Mouse (Mus musculus) spleen, adult 2 months (tissue): ENCODE data around the gene Shoc2.

Source experiments
- CTCF ChIP-seq: fragments of 200-500 bp; IDR thresholded peaks from 2 replicates; pipeline ENCODE4 v1.5.1; 2011; ENCODE audit warnings: mild to moderate bottlenecking, inconsistent platforms; ENCODE audit not compliant: insufficient read depth, insufficient read length, insufficient replicate concordance; ENCODE audit errors: extremely low read depth
- POLR2A ChIP-seq: fragments of 200-500 bp; IDR thresholded peaks from 2 replicates; pipeline ENCODE4 v1.6.1; 2011; ENCODE audit warnings: low read depth, low read length, inconsistent platforms

GRCm38 (mm10) chr19:53902739-53903487 is 41.2 kb upstream of the Shoc2 start:
- TF ChIP-seq CTCF, result no peak
- TF ChIP-seq POLR2A, result peak; percentile 74
